Mouse (Mus musculus) left cerebral cortex, adult 11 months (tissue): ENCODE results near the gene Gper1.

ENCODE experiments used
- DNase-seq: peaks from one replicate; pipeline ENCODE4 v3.0.0; 2022; ENCODE audit warnings: low spot score

Gper1 gene

DNA sequence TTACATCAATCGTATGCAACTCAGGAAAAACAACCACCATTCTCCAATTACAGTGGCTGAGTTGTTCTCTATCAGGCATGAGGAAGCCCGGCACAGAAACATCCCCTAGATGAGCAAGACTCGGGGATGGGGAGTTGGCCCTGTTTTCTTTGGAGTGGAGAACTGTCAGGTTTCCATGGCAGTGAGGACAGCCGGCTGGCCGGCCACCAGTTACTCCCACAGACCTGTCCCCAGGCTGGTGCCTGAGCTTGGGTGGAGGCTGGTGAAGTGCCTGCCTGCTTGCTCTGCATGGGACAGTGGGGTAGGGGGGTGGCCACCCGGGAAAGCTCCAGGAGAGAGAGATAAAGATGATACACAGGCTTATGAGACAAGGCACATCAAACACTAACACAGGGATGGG, 25.1 kb downstream of the Gper1 start:
- DNase-seq = no peak

DNA sequence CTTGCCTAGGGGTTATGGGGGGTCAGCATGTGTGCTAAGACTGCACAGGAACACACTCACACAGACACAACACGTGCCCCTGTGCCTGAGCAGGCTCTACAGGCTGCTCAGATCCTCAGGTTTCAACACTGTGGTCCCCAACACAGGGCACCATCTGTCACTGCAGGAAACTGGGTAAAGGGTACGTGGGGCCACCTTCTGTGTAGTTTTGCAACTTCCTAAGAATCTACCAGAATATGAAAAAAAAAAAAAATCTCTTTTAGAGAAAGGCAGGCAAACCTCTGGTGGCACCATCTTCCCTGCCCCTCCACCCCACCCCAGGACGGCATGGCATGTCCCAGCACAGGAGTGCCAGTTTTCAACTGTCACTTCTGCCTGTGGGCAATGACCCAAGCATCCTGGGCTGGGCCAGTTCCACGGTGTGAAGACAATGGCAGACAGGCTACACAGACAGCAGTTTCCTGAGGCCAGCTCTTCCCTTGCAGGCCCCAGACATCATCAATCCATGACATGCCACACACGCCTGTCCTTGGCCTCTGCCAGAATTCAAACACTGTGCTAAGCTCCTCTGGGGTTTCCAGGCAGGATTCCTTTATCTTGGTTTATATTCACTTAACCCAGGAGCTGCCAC, 26.3 kb downstream of the Gper1 start:
- DNase-seq = no peak

DNA sequence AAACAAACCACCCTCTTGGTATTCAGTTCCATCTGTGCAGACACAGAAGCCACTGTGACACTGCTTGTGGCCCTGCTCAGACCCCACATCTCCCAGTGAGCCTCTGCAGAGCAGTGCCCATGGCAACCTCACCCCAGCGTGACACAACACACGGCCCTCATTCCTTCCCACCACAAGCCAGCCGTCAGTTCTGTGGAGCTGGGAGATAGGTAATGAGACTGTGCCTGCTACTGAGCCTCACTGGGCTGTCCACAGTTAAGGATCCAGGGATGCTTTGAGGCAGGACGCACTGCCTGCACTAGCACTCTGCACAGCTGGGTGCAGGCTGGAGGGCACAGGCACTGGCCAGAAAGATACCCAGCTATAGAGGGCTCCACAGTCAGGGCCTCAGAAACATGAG, 27.0 kb downstream of the Gper1 start:
- no peak for DNase-seq

DNA sequence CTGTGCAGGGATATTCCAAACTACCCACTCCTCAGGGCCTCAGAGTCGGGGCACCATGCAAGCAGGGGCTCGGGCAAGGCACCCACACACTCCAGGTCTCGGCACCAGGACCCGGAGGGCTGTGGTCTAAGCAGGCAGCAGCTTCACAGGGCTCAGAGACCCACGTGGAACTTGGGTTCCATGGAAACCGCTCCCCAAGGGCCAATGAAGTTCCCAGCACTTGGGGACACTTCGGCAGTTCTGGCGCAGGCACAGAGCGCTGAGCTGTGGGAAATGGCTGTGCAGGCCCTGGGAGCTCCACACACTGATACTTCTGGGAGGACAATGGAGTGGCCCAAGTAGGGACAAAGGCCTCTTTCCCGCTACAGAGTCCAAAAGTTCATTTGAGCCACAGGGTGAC, 30.1 kb downstream of the Gper1 start:
- DNase-seq = no peak

DNA sequence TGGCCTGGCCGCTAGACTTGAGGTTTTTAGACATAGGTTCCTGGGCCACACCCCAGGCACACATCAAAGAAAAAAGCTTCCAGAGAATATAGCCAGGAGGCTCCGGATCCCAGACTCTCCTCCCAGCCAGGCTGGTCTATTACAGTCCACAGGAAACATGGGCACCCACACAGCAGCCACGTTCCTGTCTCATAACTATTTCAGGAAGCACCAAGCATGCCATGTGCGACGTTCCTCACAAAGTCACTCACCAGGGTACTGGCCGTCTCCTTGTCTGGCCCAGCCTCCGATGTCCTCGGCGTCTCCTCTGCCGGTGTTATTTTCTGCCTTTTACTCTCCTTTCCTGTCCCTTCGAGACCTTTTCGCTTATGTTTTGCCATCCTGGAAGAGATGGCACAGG, 32.2 kb downstream of the Gper1 start:
- DNase-seq = no peak

DNA sequence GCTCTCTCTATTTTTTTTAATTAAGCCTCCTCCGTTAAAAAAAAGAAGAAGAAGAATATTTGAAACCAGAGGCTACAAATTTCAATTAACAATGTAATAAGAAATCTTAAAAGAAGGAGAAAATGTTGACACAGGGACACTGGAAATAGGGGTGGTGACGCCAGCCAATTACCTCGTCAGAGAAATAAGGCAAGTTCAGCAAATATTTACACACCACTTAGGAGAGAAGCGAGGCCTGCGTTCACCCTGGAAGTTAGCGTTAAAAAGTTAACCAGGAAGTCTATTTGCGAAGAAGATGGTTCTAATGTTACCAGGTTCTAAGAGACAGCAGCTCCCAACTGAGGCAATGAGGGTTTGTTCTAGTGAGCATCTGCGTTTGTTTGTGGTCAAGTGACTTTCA, 34.3 kb downstream of the Gper1 start:
- DNase-seq = no peak

DNA sequence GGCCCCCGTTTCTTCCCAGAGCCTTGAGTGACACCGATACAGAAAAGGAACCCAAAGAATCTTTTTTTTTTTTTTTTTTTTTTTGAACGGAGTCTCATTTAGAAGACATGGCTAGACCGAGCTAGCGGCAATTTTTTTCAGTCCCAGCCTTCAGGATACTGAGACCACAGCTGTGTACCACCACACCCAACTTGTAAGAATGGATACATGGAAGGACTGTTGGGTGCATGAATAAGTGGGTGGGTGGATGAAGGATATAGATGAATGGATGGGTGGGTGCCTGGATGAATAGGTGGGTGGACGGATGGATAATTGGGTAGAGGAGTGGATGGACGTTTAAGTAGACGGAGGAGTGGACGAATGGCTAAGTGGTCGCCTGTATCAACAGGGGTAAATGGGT, 37.0 kb downstream of the Gper1 start:
- DNase-seq = no peak

DNA sequence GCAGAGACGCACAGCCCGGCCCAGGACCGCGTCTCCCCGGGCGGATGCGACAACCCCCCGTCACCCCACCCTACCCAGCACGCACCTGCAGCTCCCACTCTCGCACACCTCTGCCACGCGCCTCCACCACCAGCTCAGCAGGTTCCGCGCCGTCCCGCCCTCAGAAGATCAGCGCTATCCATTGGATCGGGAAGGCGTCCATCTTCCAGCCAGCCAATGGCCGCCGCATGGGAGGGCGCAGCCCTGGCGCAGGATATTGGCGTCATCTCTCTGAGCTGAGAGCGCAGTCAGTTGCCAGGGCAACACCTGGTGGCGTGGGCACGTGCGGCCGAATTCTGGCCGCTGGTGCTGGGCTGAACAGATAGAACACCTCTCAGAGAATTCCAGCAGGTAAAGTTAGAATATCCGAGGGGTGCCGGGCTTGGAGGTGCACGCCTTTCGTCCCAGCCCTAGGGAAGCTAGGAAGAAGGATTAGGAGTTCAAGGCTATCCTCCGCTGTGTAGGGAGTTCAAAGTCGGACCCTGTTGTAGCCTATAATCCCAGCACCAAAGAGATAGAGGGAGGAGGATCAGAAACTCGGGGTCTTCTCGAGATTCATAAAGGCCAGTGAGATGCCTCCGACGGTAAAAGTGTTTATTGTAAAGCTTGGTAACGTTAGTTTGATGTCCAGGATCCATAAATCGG, 37.6 kb downstream of the Gper1 start, which contains the start of gene 3110082I17Rik:
Gene 3110082I17Rik, minus strand, starts transcription at position 144 of the 684 bp plus-strand sequence.
- DNase-seq = peak; percentile 96

DNA sequence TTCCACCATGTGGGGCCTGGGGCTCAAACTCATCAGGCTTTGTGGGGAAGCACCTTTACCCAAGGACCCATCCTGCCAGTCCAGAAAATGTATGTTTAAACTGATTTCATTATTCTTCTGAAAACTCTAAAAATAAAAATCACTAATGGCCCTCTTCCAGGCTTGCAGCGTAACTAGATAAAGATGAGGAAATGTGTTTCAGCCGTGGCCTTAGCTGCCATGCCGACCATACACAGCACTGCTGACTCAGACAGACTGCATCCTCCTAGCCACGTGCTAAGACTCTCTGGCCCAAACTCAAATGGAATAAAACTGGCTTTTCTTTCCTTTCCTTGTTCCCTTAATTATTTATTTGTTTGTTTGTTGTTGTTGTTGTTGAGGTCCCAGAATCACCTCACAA, 41.9 kb downstream of the Gper1 start:
- no peak for DNase-seq

DNA sequence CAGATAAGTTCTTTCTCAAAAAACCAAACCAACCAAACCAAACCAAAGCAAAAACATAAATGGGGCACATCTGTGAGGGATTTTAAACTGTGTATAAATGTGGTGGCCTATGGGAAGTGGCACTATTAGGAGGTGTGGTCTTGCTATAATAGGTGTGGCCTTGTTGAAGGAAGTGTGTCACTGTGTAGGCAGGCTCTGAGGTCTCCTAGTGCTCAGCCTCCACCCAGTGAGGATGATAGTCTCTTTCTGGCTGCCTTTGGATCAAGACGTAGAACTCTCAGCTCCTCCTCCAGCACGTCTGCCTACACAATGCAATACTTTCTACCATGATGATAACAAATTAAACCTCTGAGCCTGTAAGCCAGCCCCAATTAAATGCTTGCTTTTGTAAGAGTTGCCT, 43.4 kb downstream of the Gper1 start:
- DNase-seq = no peak

DNA sequence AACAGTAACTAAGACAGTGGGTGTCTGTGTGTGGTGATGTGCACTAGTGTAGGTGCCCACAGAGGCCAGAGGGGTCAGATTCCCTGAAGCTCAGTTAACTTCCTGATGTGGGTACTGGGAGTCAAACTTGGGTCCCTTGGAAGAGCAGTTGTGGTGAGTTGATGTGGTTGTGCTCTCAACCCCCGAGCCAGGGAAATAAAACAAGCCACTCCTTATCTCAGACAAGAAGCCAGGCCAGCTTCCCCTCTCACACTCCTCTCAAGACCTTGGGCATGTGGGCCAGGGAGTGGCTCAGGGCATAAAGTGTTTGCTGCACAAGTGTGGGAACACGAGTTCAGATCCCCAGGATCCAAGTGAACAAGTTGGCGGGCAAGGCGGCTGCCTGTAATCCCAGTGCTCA, 43.9 kb downstream of the Gper1 start:
- no peak for DNase-seq

DNA sequence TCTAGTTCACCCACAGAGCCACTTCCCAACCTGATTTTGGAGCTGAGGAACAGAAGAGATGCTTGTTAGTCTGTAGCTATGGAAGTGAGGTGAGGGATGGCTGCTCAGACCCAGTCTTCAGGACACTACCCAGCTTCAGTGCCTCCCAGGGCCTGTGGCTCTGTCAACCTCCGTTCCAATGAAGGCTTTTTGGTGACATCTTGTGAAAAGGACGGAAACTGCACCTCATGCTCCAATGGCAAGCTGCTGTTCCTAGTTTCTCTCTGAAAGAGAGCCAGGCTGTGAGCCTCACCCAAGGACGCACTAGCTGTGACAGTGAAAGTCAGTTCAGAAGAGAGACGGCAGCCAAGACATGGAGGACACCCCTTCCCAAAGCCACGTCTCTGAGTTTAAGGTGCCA, 45.0 kb downstream of the Gper1 start:
- DNase-seq = no peak

DNA sequence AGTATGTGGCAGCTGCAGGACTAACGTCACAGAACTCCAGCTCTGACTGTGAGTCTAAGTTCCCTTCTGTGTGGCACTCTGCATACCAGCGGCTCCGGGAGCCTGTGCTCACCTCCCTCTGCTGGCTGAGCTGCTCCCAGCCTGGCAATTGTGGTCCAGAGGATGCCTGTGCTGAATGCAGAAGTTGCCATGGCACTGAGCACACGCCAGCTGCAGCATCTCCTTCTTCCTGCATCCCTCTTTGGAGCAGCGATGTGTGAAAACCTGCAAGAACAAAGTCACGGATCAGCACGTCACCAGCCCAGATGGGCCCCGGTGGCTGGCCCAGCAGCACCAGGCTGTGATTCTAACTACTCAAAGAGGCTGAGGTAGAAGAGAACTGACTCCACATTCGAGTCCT, 51.8 kb downstream of the Gper1 start:
- peak; percentile 29 for DNase-seq
